Mouse (Mus musculus): ENCODE measurements at regions not wholly inside any gene's neighbourhood (a gene's known extent, or its start where the extent isn't known, plus 50 kb on each side); places are given as distances from the start of the nearest gene placed in this dataset.
A peak's percentile ranks its signal among the peaks of the same experiment; 100 is the strongest.

DNA sequence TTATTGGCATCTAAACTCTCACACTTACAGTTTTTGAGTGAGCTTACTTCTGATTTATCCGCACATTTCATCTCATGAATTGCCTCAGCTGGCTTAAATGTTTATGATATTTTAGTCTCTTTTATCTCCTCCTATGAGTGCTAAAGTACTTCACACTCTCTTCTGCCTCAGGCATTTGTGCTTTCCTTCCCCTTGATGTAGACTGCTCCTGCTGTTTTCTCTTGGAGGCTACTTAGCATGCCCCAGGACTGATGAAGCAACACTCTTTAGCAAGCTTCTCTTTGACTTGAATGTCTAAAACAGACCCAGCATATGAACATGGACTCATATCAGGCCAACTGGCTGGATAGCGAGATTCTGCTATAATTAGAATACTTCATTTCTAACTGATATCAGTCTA lies 882.8 kb downstream of the Tecrl start:
- DNase-seq = no peak

GRCm38 (mm10) chr5:82464272-82464671 lies 890.7 kb downstream of the Tecrl start:
- no peak for DNase-seq

- DNase-seq = no peak
Measured at GRCm38 (mm10) chr5:82441288-82441687, 913.7 kb downstream of the Tecrl start.

DNA sequence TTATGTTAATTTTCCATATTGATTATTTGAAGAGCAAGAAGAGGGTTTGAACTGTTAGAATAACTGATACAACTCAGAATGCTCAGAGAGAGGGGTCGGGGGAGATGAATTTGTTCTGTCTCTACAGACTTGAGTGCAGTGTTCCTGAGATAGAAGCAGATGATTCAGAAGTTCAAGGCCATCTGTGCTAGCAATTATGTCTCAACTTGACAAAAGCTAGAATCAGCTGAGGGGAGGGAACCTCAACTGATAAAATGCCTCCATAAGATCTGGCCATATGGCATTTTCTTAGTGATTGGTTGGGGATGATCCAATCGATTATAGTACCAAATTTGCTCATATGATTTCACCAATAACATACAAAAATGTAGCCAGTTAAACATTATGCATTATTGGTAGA lies 914.9 kb downstream of the Tecrl start:
- DNase-seq = no peak

GRCm38 (mm10) chr5:82420396-82420795 lies 934.6 kb downstream of the Tecrl start:
- no peak for DNase-seq

DNA sequence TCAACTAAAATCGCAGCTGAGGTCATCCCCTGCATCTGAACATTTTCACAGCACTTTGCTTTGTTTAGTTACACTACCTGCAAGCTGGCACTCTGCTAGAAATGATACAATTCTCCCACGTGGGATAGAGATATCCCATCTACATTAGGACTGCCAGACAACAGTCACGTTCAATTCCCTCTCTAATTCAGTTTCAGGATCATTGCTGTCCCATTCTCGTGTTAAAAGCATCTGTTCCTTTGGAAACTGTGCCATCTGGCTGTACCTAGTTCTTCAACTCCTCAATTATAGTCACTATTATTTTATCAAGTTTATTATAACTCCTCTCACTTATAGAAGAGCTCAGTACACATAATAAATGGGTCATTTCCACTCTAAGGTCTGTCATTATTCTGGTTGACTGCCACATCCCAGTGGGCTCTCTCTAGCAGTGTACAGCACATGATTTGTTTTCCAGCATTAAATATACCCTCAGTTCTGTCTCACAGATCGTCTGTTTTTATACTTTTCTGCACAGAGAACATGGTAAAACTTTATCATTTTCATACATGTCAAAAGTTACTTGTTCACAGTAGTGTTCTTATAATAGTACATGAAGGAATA lies 958.3 kb downstream of the Tecrl start:
- no peak for DNase-seq

DNA sequence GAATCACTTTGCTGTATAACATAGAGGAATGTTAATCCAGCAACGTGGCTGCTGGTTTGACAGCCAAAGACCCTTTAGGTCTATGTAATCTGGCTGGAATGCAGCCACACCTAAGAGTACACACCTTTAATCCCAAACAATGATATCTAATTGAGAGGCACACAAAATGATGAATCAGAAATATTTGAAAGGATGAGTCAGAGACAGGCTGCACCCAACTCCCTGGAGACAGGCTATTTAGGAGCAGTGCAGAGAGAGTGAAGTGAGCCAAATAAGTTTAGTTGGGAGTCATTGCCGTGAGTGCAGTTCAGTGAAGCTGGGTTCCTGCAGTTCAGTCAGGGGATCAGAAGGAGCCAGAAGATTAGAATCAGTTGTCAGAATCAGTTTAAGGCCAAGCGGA lies 993.4 kb downstream of the Tecrl start:
- DNase-seq = no peak

GRCm38 (mm10) chr5:82356336-82356735 lies 998.7 kb downstream of the Tecrl start:
- DNase-seq = no peak

DNA sequence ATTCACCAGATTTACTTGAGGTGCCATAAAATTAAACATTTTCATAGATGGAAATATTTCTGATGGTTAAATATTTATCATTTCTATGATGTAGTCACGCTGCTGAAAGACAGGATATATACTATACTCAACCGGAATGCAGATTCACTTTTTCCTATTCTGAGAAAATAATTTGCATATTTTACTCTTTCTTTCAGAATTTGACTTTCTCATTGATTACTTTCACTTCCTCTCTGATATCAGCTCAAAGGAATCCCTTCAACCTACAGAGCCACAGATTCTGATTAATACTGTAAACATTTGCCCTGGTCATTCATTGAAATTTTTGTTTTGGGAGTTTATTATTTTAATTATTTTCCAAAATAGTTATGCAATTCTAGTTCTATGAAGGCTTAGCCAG lies 1003.9 kb downstream of the Tecrl start:
- no peak for DNase-seq

DNA sequence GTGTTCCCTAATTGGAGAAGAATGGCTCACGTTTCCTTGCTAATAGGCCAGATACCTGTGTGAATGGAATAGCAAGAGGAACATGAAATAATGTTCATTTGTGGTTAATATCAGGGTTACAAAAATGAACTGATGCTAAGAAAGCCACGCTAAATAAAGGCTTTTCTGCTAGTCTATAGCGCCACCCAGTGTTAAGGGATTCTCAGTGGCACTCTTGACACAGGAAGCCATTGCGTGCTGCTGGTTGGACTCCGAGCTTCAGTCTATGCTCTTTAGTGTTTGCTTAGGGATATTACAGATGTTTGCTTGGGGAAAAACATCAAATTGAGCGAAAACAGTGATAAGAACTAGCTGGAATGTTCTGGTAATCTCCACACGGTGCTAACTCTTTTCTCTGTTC lies 1008.3 kb downstream of the Tecrl start:
- DNase-seq = peak; percentile 58

DNA sequence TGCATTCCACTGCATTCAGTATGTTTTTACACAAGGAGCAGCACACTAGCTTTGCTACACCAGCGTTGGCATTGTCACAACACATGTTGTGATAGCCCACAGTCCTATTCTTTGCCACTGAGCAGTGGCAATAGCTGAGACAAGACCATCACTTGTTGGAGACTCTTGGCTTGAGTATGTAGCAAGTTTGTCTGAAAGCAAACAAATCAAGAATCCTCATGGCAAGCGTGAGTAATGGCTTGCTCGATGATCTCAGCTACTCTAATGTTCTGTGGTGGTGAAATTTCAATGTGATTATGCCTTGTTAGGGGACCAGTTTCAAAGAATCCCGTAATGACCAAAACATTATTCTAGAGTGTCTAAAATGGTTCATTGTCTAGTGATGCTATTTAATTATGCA lies 1030.6 kb downstream of the Tecrl start:
- DNase-seq = no peak

GRCm38 (mm10) chr5:82319709-82320333 lies 1035.2 kb downstream of the Tecrl start:
- no peak for DNase-seq

DNA sequence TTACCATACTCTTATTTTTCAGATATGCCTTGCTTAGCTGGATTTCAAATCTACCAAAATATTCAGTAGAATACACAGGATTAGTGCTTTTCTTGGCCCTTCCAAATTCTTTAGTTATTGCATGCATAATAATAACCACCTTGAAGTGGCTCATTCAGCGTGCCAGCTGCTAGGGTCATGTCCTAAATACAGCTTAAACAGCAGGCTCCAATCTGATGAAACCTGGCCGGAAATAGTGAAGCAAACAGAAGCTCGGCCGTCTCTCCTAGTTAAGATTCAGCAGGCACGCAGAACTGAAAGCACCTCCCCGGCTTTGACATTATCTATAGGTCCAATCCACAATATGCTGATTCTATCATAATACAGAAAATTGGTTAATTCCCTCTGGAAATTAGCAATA lies 1042.9 kb downstream of the Tecrl start:
- no peak for DNase-seq

DNA sequence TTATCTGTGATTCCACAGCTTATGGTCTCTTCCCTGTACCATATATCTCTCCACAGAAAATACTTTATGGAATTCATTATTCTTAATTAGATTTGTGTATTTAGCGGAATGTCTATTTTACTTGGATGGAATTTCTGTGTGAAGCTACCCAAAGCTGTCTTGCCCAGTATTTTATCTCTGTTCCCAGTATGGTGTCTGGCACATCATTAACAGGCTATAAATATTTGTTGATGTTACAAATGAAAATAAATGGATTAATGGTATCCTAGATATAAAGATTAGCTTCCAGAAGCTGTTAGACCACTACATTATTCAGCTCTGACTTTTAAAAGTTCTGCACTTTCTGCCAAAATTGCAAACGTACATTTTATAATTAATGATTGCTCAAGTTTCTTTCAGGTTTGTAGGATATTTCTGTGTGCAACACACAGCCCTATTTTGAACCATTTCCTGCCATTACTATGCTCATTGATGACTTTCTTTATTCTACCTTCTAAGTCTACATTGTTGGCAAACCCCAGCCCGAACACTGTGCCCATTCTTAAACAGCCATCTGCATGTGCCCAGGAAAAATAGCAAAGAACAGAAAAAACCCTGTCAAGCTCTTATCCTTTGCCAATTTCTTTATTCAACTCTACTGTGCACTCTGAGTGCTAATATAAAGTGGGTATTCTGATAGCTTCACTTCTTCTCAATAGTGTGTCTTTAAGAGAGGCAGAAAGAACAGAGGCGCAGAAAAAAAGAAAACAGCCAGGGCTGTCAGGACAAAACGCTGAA lies 1066.7 kb downstream of the Tecrl start:
- no peak for DNase-seq

GRCm38 (mm10) chr5:82253356-82254104 lies 1101.5 kb downstream of the Tecrl start:
- no peak for DNase-seq

DNA sequence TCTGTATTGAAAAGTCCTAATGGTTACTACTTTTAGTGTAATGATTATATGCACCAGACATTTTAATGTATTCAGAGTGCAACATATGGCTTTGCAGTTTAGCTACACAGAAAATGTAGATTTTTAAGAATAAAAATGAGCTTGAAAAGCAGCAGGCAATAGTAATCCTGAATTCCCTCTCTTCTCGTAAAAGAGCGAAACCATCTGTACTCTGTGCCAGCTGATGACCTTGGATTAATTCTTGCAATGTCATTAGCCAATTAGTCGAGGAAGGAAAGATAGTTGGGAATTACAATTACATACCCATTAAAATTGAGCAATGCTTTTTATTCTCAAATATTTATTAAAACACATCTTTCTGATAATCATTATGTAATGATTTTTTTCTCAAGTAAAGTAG lies 1128.7 kb downstream of the Tecrl start:
- DNase-seq = no peak

DNA sequence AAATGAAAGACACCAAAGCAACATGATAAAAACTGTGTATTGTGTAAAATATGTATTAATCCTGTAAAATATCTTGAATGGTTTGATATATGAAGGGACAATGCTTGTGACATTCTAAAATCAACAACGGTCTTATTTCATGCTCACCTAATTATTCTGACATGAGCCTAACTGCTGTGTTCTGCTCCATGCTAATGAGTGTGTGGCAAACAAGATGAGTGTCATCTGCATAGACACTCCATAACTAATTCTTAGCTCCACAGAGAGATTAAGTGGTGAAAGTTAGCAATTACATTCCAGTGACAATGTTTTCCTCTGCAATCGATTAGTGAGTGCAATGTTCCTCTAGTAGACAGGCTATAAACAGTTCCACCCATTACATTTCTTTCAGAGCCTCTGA lies 1131.4 kb downstream of the Tecrl start:
- DNase-seq = no peak

DNA sequence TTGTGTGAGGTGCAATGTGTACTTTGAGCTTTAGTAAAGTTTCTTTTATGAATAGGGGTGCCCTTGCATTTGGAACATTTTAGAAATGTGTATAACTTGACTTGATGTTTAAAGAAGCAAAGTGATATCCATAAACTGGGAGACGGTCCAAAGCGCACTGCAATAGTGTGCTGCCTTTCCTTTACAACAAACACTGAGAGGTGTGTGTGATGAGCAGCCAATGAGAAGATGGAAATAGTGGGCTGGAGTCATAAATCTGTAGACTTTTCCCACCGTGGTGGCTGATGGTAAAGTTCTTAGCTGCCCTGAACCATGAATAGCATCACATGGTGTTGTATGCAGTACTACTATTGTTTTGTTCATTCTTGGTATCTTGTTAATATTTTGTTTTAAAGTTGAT lies 1151.4 kb downstream of the Tecrl start:
- no peak for DNase-seq
